Mouse (Mus musculus): Measurements from ENCODE around the gene Rims3.
A peak's percentile ranks its signal among the peaks of the same experiment; 100 is the strongest.

The Rims3 gene

DNA sequence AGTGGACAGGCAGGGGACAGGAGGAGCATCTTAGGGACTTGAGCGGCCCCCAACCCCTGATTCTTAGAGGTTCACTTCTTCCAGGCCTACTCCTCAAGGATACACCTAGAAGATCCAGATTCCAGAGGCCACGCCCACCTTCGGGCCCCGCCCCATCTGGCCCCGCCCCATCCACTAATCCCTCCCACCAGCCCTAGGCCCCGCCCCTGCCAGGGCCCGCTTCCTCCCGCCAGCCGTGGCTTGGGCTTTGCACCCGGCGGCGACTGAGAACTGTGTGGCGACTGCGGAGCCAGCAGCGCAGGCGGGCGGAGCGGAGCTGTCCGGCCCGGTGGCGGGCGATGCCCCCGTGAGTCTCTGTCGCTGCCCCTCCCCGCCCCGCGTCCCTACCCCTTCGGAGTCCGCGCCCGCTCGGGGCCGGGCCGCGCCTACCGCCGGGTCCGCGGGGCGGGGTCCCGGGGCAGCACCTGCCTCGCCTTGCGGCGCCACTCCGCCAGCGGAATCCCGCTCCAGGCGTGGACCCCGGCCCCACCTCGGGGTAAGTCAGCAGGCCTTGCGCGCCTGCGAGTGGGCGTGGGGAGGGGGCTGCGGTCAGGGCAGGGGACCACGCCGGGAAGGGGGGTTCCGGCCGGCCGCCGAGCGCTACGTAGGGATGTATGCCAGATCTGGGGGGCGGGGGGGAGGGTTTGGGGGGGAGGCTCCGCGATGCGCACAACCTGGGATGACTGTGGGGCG is at the start of gene Rims3:
Gene Rims3 (plus strand): TSS at position 229 of the 732 bp plus-strand sequence.
- DNase-seq (ENCODE audit: low read depth in 2 of 2, low spot score in 2 of 2): peak; percentile 45 to 63

DNA sequence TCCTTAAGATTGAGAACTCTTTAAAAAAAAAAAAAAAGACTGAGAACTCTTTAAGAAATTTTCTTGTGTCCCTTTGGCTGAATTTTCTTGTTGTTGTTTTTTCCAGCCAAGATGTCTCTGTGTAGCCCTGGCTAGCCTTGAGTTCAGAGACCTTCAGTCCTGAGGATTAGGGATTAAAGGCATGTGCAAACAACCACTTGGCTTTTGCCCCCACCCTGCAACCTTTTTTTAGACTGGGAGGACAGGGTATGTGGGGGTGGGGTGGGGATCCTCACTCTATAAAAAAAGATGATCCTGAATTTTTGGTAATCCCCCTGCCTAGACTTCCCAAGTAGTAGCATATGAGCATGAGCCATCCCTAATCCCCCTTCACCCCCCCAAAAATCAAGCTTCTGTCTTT is 48.8 kb upstream of the Rims3 start:
- DNase-seq (ENCODE audit: low read depth in 2 of 2, low spot score in 2 of 2): no peak

DNA sequence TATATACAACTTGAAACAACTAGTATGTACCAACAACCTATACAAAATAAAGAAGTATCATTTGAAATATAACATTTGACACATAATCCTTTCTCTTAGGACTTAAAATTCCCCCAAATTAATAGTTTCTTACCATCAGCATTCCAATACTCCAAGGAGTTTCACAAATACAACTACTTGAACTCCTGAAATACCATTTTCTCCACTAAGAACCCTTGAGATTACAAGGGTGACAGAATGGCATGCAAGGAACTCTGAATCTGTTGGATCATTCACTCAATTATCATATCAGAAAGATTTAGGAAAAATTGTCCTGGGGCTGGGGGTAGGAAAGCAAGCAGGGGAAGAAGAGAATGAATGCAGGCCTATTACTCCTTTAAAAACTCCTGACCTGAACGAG is 40.9 kb upstream of the Rims3 start:
- no peak for DNase-seq (ENCODE audit: low read depth in 2 of 2, low spot score in 2 of 2)

DNA sequence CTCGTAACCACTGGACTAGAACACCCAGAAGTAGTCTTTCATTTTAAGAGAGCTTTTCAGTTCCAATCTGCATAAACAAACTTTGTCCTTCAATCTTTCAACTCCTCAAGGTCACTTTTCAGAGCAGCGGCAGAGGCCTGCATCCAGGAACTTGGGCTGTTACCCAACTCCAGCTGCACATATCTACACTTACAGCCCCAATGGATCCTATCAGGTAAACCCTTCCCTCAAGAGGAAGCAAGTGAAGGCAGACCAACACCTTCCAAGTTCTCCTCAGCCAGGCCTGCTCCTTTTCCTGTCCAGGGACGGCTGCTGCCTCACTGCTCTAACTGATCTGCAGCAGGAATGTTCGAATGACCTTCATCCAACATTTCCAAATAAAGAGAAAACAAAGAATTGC is 40.4 kb upstream of the Rims3 start:
- no peak for DNase-seq (ENCODE audit: low read depth in 2 of 2, low spot score in 2 of 2)

DNA sequence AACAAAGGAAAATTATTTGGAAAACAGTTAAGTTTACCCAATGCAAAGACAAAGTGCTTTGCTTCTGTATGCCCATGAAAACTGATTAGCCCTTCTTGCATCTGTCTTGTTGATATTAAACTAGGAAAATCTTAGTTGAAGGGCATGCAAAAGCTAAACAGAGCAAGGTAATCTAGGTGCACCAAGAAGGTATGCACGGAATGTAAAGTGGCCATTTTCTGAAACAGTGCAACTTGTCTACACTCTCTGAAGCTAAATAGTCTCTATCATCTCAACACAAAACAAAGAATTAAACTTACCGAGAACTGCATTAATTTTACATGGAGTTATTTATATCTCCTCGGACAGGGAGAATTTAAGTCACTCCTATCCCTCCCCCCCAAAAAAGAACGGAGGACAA is 39.5 kb upstream of the Rims3 start:
- DNase-seq (ENCODE audit: low read depth in 2 of 2, low spot score in 2 of 2): no peak

DNA sequence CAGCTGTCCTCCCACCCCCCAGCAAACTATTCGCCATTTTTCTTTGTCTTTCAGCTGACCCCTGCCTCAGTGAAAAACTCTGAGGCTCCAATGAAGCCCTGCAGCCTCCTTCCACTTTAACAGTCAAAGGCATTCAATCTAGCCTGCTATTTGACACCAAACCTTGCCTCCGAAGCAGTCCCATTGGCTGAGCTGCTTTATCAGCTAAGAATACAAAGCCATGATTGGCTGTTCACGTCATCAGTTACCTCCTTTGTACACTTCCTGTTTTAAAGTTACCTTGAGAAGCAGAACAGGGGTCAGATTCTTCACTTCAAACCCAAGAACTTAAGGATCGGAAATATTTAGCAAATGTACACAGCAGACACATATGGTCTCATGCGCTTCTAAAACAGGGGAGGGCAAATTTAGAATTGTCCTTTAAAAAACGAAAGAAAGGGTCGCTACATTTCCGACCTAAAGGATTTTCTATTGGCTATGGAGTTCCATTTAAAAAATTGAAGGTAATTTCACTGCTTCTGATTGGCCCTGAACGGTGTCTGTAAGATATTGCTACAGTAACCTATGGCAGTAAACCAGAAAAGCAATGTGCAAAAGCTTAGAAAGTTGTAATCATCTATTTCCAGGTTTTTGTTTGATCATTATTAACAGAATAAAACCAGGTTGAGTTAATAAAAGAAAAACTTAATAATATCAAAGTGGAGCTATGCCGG is 38.8 kb upstream of the Rims3 start:
- DNase-seq (ENCODE audit: low read depth in 2 of 2, low spot score in 2 of 2): peak; percentile 55 to 69

DNA sequence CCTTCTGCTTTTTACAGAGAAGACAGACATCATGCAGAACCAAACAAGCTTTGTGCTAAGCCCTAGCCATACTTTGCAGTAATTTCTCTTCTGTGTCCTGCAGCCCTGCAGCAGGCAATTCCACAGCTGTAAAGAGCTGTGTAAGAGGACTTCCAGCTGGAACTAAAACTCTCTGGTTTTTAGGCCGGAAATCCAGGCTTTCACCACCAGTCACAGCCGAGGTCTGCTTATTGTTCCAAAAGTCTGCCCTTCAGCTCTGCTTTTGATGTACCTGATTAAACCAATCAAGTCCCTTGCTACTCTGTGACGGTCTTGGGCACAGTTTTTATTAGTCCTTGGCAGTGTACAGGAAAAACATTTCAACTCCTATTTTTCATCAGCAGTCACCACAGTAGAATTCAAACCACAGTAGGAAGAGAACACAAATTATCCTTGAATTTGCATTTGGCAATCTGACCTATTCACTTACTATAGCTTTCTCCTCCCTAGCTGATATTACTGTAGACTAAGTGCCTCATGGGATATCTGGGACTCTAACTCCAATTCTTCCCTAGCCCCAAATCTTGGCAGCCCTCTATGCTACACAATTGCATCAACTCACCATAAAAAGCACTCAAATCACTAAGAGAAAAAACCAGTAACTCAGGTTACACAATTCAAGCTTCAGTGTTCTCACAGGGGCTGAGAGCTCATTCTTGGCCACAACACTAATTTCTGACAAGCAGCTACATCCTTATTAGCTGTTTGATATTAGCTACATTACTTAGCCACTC is 37.4 kb upstream of the Rims3 start:
- no peak for DNase-seq (ENCODE audit: low read depth in 2 of 2, low spot score in 2 of 2)

DNA sequence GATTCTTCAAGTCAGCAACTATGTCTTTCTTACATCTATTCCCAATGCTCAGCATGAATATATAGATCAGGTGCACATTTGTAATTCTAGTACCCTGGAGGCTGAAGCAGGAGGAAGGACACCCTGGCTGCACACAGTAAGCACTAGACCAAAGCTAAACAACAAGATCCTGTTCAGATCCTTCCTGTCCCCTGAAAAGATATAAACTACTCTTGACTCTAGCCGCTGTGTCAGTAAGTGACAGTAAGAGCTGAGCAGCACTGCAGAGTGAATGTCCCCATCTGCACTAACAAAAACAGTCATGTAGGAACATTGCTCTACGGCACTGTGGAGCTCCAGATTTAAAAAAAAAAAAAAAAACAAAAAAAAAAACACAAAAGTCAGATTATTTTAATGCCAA is 36.7 kb upstream of the Rims3 start:
- DNase-seq (ENCODE audit: low read depth in 2 of 2, low spot score in 2 of 2): no peak

DNA sequence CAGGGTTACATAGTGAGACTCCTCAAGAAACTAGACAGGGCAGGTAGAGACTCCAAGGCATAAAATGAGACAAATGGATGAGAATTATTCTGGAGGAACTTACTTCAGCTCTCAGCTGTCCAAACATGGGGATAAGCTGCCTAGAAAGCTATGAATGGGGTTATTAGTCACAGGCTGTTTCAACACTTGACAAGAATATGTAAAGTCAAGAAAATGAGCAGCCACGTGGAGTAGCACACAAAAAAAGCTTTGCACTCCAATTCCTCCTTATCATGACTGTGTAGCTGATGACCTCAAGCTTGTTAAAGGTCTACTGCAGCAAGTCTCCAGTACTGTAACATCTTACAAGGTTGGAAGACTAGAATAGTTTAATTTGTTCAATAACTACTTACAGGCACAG is 35.3 kb upstream of the Rims3 start:
- DNase-seq (ENCODE audit: low read depth in 2 of 2, low spot score in 2 of 2): no peak

DNA sequence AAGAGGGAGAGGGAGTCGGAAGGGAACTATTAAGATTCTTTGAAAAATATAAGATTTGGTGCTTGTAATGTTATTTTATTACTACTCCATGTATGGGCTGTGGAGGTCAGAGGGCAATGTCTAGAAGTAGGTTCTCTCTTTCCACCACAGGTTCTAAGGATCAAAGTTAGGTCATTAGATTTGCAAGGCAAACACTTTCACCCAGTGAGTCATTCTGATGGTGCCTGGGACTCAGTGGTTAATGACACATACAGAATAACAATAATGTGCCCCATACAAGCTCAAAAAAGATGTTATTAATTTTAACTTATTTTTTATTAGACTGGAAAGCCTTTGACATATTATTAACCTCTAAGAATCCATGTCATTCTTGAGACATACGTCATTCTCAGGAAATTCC is 34.7 kb upstream of the Rims3 start:
- DNase-seq (ENCODE audit: low read depth in 2 of 2, low spot score in 2 of 2): no peak

DNA sequence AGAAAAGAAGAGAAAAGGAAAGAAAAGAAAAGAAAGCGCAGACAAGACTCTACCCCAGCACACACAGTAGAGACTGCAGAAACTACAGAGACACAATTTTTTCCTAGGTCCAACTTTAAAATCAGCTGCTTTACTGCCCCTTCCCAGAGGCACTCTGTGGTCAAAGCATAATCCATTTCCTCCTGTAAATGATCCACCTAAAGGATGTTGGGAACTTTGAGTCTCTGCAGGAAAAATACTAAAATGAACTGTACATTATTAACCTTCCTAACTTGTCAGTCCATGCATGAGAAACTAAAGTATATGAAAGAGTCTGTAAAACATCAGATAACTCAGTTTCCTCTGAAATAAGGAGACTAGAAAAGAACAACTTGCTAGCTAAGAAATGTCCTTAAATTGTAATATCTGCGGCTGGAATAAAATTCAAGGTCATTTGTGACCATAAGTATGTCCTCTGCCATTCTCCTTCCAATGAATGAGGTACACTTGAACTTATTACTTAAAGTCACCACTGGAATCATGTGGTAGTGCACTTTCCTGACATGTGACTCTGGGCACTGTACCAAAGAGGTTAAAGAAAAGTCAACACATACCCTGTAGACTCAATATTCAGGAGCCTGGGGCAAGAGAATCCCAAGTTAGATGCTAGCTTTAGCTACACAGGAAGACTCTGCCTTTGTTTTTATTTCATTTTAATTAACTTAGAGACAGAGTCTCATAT is 32.3 kb upstream of the Rims3 start:
- DNase-seq (ENCODE audit: low read depth in 2 of 2, low spot score in 2 of 2): no peak

DNA sequence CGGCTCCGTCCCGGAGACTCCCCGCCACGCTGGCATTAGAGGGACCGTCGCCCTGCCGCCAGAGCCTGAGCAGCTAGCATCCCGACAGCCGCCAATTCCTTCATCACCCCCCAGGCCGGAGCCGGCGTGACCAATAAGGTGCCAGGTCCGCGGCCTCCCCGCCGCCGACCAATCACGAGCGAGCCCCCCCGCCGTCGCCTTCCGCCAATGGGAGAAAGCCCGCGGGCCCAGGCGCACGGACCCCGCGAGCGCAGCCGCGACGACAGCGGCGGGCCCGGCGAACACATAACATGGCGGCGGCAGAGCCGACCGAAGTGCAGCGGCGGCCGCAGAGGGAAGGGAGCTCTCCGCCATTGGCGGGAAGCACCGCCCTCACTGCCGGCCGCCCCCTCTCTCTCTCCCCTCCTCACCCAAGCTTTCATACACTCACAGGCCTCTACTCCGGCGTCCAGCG is 29.5 kb upstream of the Rims3 start:
- peak; percentile 66 to 74 for DNase-seq (ENCODE audit: low read depth in 2 of 2, low spot score in 2 of 2)

DNA sequence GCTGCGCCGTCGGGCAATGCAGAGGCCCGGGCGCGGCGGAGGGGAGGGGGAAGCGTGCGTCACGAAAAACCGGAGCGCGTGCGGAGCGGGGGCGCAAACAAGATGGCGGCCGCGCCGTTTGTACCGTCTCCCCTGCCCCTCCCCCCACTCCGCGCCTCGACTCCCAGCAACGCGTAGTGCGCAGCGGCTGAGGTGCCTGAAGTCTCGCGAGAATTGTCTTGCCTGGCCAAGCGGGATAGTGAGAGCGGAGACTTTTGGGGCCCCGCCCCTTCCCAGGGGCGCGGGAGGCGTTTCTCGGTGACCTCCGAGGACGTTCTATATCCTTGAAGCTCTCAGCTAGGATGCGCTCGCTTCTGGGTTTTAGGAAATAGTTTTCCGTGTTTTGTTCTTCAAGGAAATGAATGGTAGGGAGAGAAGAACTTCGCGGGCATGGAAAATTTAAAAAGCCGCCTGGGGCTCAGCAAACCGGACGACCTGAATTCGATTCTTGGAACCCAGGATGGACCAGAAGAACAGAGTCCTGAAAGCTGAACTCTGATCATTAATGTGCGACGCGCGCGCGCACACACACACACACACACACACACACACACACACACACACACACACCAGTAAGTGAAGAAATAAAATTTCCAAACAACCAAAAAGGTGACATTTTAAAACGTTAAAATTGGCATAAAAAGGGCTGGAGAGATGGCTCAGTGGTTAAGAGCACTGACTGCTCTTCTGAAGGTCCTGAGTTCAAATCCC is 28.9 kb upstream of the Rims3 start:
- peak; percentile 96 to 97 for DNase-seq (ENCODE audit: low read depth in 2 of 2, low spot score in 2 of 2)

DNA sequence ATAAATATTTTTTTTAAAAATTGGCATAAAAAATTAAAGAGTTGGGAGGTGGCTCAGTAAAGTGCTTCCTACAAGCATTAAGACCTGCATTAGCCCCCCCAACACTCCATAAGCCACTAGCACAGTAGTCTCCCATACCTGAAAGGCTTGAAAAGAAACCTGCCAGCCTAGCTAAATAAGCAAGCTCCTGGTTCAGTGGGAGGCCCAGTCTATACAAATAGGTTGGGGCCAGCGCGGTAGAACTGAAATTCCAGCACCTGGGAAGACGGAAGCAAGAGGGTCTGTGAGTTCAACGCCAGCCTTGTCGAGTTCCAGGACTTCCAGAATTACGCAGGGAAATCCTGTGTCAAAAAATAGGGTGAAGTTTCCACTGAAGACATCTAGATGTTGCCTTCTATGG is 28.2 kb upstream of the Rims3 start:
- no peak for DNase-seq (ENCODE audit: low read depth in 2 of 2, low spot score in 2 of 2)

DNA sequence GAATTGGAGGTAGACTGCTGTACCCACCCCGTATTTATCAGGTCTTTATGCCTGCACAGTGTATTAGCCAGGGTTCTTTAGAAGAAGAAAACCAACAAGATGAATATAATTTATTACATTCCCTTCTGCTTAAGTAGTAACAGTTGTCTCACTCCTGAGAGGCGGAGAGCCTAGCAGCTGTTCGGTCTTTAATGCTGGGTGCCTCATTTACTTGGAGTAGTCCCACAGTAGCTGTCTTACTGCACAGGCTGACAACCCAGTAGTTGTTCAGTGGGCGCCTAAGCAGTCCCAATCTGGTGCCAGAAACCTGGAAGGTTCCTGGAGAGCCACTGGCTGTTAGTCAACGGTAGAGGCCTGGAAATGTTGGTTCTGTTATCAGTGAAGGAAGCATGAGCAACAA is 23.8 kb upstream of the Rims3 start:
- DNase-seq (ENCODE audit: low read depth in 2 of 2, low spot score in 2 of 2): no peak

DNA sequence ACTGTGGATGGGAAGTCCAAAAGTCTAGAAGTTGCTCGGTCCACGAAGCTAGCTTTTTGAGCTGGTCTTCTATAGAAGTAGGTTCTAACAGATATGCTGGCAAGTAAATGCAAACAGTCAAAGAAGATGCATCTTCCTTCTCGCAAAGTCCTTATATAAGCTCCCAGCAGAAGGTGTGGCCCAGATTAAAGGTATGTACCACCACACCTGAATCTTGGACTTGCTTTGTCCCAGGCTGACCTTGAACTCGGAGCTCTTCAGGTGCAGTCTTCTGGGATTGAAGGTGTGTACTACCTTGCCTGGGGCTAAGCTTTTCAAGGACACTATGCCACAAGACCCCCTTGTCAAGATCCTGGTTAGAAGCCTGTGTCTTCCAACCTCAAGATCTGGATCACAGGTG is 23.1 kb upstream of the Rims3 start, which contains the start of gene Nfyc:
Gene Nfyc (minus strand): TSS at position 101 of the 400 bp plus-strand sequence.
- DNase-seq (ENCODE audit: low read depth in 2 of 2, low spot score in 2 of 2): no peak

DNA sequence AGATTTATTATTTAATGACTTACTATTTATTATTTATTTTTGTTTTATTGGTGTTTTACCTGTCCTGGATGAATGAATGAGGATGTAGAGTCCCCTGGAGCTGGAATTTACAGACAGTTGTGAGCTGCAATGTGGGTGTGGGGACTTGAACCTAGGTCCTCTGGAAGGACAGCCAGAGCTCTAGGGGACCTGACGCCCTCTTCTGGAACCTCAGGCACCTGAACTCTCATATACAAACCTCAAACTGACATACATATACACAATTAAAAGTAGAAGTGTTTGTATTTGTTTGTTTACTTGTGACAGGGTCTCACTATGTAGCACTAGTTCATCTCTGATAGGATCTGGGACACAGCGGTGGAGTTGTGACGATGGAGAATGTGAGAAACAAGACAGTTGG is 13.3 kb upstream of the Rims3 start:
- DNase-seq (ENCODE audit: low read depth in 2 of 2, low spot score in 2 of 2): no peak

DNA sequence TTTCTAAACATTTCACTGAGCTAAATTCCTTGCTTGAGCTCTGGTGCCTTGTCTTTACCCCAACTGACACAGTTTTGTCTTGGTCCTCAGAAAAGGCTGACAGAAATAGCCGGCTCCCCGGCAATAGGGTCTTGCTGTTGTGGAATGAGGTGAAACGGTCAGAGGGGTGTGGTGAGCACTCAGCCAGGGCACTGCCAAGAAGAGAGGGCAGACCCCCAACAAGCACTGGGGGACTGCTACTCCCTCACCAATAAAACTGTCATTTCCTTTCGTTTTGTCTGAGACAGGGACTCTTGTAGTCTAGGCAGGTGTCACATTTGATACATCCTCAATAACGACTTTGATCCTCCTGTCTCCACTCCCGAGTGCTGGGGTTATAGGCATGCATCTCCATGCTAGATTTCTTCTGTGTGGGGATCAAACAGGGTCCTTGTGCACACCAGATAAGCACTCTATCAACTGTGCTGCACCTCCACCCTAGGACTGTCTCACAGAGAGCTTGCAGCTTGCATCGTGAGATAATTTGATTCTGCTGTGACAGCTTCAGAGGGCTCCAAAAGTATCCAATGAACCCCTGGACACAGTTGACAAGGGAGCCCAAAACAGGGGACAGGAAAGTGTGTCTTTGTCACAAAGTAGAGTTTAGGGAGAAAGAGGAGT is 10.1 kb upstream of the Rims3 start:
- DNase-seq (ENCODE audit: low read depth in 2 of 2, low spot score in 2 of 2): no peak

DNA sequence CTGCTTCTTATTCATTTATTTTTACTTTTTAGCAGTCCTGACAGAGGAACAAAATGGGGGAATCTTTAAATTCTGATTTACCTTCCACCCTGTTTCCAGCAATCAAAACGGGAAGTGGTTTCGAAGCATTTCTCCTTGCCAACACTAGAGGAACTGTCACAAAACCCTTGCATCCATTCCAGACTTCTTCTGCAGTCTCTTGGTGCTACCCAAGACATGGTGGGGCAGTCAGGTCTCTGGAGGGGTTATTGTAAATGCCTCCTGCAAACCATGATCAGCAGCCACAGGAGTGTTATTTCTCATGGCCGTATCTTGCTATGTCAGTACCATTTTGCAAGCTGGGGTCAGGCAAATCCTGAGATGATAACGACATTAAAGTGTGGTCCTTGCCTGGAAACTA is 9.5 kb upstream of the Rims3 start:
- no peak for DNase-seq (ENCODE audit: low read depth in 2 of 2, low spot score in 2 of 2)

DNA sequence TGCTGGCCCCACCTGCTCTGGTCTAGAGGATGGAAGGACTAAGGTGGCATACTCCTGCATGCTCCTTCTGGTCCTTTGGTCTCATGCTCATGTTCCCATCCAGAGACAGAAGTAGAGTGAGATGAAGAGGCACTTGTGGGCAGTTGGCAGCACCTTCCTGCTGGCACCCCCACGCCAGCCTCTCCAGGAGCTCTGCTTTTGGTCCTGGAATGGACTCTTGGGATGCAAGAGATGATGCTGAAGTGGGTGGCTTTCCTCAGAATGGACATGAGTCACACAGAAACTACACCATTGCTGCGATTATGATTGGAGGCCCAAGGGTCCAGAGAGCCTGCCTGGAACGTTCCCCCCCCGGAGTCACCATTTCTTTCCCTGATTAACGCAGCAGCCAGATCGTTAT is 5.7 kb upstream of the Rims3 start:
- no peak for DNase-seq (ENCODE audit: low read depth in 2 of 2, low spot score in 2 of 2)

Data from CD8-positive naive resting alpha-beta T cell, adult 2 months (primary cell).